Mouse (Mus musculus) hindbrain, embryonic 10.5 days (tissue): ENCODE data around the gene Proser2. TPM values are rescaled to one million over a fixed set of nuclear protein-coding genes. Genes with fewer than 3 reads are reported as not detected.

Experiments used
- DNase-seq: peaks from one replicate; pipeline ENCODE4 v3.0.0-alpha.2; 2017; ENCODE audit warnings: low spot score
- H3K27ac ChIP-seq: fragments of 300-500 bp; sonication (generic); 2 replicates; pipeline ENCODE4 v1.5.1; 2016; ENCODE audit warnings: mild to moderate bottlenecking, moderate library complexity
- H3K27me3 ChIP-seq: fragments of 300-500 bp; sonication (generic); 2 replicates; pipeline ENCODE4 v1.6.1; 2016; ENCODE audit warnings: mild to moderate bottlenecking; ENCODE audit not compliant: poor library complexity, insufficient read depth, severe bottlenecking
- H3K36me3 ChIP-seq: fragments of 300-500 bp; sonication (generic); 2 replicates; pipeline ENCODE4 v1.6.1; 2016; ENCODE audit warnings: mild to moderate bottlenecking, moderate library complexity
- H3K4me1 ChIP-seq: fragments of 300-500 bp; sonication (generic); replicated peaks from 2 replicates; pipeline ENCODE4 v1.6.1; 2016; ENCODE audit warnings: mild to moderate bottlenecking
- H3K4me3 ChIP-seq: fragments of 300-500 bp; sonication (generic); 2 replicates; pipeline ENCODE4 v1.5.1; 2016; ENCODE audit warnings: mild to moderate bottlenecking, moderate library complexity
- H3K9me3 ChIP-seq: fragments of 300-500 bp; sonication (generic); 2 replicates; pipeline ENCODE4 v1.6.1; 2016; ENCODE audit warnings: mild to moderate bottlenecking, moderate library complexity
- WGBS: fragments of 180-500 bp; shearing (Covaris S2); methylation state at CpG from one replicate; pipeline ENCODE4 v1.1.7; 2016; 5-methylcytosine and 5-hydroxymethylcytosine counted together
- polyA plus RNA-seq: library from polyadenylated mRNA; unstranded; fragments of >200 nt; fragmentation: Nextera tagmentation; extraction: Ambion mirVana; gene quantifications from 2 replicates; pipeline ENCODE4 v1.2.1, GENCODE M21; 2016

Gene Proser2
- polyA plus RNA-seq, 1 experiment from 2014 or later, result 3.4 TPM

DNA sequence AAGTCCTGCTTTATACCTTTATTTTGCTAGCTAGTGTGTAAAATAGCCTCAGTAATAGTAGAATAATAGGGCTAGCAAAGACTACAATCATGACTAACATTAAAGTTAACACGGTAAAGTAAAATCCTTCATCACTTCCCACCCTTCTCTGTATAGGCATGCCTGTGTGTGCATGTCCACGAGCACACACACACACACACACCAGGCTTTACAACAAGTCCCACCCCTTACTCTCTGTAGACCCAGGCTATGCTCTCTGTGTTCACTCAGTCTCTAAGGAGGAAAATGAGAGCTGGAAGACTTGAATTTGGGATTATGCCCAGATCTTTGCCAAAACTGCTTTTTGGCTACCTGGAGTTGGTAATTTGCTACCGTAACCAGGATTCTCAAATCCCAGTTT is 81.0 kb downstream of the Proser2 start:
- Histone ChIP-seq H3K4me3 (no peak overlapping the region), H3K27ac (no peak overlapping the region), H3K36me3 (peaks cover 68% of the 10 kb centered on the region), H3K4me1 (no peaks in the 10 kb centered on the region), H3K9me3 (no peaks in the 10 kb centered on the region), H3K27me3 (no peaks in the 10 kb centered on the region)
- no peak for DNase-seq
- 90% methylated on average over 3 of the region's 3 CpGs for WGBS

DNA sequence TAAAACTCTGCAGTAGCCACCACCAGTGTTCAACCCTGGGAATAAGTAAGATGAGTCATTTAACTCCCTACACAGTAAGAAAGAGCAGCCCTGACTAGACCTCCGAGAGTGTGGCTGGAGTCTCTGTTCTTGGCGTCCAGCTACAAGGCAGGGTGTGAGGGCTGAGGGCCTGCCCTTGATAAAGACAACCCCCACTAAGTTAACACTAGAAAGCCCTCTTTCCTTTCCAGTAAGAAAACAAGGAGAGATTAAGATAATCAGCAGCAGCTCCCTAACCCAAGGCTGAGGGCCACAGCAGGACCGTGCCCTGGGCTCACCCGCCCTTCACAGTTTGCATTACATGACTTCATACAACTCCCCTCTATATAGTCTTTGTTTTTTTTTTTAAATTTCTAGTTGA is 81.4 kb downstream of the Proser2 start:
- no peaks in the 10 kb centered on the region for H3K9me3 ChIP-seq
- H3K27ac ChIP-seq, result no peak overlapping the region
- DNase-seq, result no peak
- no peaks in the 10 kb centered on the region for H3K27me3 ChIP-seq
- no peaks in the 10 kb centered on the region for H3K4me1 ChIP-seq
- WGBS, result 78% methylated on average over 4 of the region's 4 CpGs
- H3K4me3 ChIP-seq, result no peak overlapping the region
- peaks cover 69% of the 10 kb centered on the region for H3K36me3 ChIP-seq

Other genes with a start within 250 kb of the Proser2 start
- 76.8 and 87.2 TPM in 2 replicates for gene Sec61a2, start 234.8 kb downstream of the Proser2 start, polyA plus RNA-seq
- 3.8 and 5.0 TPM in 2 replicates for gene Dhtkd1, start 187.4 kb downstream of the Proser2 start, polyA plus RNA-seq
- 6.9 and 9.0 TPM in 2 replicates for gene Upf2, start 178.7 kb downstream of the Proser2 start, polyA plus RNA-seq
- gene Echdc3, start 82.8 kb upstream of the Proser2 start, polyA plus RNA-seq, result 2.4 and 2.6 TPM in 2 replicates
- 9.3 and 11.6 TPM in 2 replicates for gene Usp6nl, start 192.5 kb upstream of the Proser2 start, polyA plus RNA-seq